Mouse (Mus musculus) limb, embryonic 15.5 days (tissue): ENCODE results near the gene Gpr150. TPM values are rescaled to one million over a fixed set of nuclear protein-coding genes. Genes with fewer than 3 reads are reported as not detected.

Experiments
- ATAC-seq: fragments of 200-750 bp; cut with Nextera tagmentation; 2 replicates; pipeline ENCODE4 v1.8.0; 2017; ENCODE audit warnings: low read depth, moderate TSS enrichment; ENCODE audit not compliant: insufficient number of reproducible peaks, low FRiP score, low TSS enrichment
- H3K27ac ChIP-seq: fragments of 300-500 bp; sonication (generic); 2 replicates; pipeline ENCODE4 v1.5.1; 2015; ENCODE audit warnings: moderate library complexity, mild to moderate bottlenecking, inconsistent platforms
- H3K27me3 ChIP-seq: fragments of 300-500 bp; sonication (generic); 2 replicates; pipeline ENCODE4 v1.6.1; 2015; ENCODE audit warnings: inconsistent platforms
- H3K36me3 ChIP-seq: fragments of 300-500 bp; sonication (generic); 2 replicates; pipeline ENCODE4 v1.6.1; 2015; ENCODE audit warnings: inconsistent platforms
- H3K4me1 ChIP-seq: fragments of 300-500 bp; sonication (generic); 2 replicates; pipeline ENCODE4 v1.6.1; 2015; ENCODE audit warnings: inconsistent platforms
- H3K4me2 ChIP-seq: fragments of 300-500 bp; sonication (generic); 2 replicates; pipeline ENCODE4 v1.6.1; 2015; ENCODE audit warnings: mild to moderate bottlenecking, inconsistent platforms
- H3K4me3 ChIP-seq: fragments of 300-500 bp; sonication (generic); 2 replicates; pipeline ENCODE4 v1.5.1; 2015; ENCODE audit warnings: mild to moderate bottlenecking, inconsistent platforms
- H3K9ac ChIP-seq: fragments of 300-500 bp; sonication (generic); 2 replicates; pipeline ENCODE4 v1.6.1; 2015; ENCODE audit warnings: inconsistent platforms
- H3K9me3 ChIP-seq: fragments of 300-500 bp; sonication (generic); 2 replicates; pipeline ENCODE4 v1.6.1; 2016; ENCODE audit warnings: inconsistent platforms
- WGBS: fragments of 180-500 bp; shearing (Covaris S2); methylation state at CpG from one replicate; pipeline ENCODE4 v1.1.7; 2015; 5-methylcytosine and 5-hydroxymethylcytosine counted together
- polyA plus RNA-seq: library from polyadenylated mRNA; unstranded; fragments of >200 nt; fragmentation: Nextera tagmentation; extraction: Ambion mirVana; gene quantifications from 2 replicates; pipeline ENCODE4 v1.2.1, GENCODE M21; 2015

Gpr150 gene
- polyA plus RNA-seq, 1 experiment from 2014 or later, result 0.09 TPM

DNA sequence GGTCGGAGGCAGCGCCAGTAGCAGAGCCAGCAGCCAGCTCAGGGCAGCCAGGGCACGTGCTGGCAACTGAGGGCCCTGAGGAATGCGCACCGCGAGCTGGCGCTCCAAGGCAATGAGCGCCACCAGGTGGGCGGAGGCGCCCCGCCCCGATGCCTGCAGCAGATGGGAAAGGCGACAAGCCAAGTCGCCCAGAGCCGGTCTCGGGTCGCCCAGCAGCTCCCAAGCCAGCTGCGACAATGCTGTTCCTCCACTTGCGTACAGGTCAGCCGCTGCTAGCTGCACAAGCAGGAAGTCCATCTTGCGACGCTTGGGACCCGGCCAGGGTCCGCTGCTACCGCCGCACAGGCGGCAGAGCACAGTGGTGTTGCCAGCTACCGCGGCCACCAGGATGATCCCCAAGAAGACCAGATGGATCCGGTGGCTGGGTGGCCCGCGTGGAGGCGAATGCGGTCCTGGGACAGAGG lies 503 bp downstream of the Gpr150 start:
- H3K4me2 ChIP-seq, result peak overlapping the region; percentile 98
- 0 out of 2 replicates have a peak overlapping the region, but pooled peaks have one; percentile 5 for H3K9ac ChIP-seq
- no peaks in the 10 kb centered on the region for H3K9me3 ChIP-seq
- under 1% methylated on average over 34 of the region's 34 CpGs for WGBS
- peaks cover 51% of the 10 kb centered on the region for H3K27me3 ChIP-seq
- peak overlapping the region; percentile 50 for H3K4me3 ChIP-seq
- H3K36me3 ChIP-seq, result no peaks in the 10 kb centered on the region
- no peak for ATAC-seq
- no peak overlapping the region for H3K27ac ChIP-seq
- H3K4me1 ChIP-seq, result peaks cover 16% of the 10 kb centered on the region

DNA sequence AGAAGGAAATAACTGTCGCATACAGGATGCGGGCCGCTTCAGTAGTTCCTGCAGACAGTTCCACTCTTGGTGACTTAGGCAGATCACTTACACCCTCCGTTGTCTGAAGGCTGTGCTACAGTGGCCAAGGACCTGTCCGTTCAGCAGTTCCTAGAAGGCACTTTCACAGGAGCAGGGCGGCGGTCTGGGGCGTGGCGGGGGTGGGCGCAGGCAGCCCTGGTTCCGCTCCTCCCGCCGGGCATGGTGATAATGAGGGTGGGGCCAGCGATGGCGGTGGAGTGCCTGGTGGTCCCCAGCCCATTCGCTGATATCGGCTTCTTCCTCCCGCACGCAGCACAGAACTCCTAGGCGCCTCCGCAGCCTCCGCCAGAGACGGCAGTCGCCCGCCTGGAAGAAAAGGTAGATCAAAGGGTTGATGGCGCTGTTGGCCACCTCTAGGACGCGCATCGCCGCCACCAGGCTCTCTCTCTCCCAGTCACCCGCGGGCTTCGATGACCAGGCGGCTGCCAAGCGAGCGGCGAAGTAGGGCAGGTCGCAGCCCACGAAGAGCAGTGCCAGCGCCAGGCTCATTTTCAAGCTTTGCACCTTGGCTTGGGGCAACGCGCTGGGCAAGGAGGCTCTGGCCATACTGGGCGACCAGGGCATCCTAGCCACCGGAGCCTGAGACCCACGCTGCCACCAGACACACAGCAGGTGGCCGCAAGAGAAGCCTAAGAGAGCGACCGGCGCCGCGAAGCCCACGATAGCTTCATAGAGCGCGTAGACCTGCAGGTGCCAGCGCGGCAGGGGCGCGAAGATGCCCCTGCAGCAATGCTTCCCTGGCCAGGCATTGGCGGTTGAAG lies 1.2 kb downstream of the Gpr150 start:
- no peaks in the 10 kb centered on the region for H3K36me3 ChIP-seq
- no peak overlapping the region for H3K9ac ChIP-seq
- no peaks in the 10 kb centered on the region for H3K9me3 ChIP-seq
- no peak for ATAC-seq
- peaks cover 51% of the 10 kb centered on the region for H3K27me3 ChIP-seq
- H3K27ac ChIP-seq, result no peak overlapping the region
- peak overlapping the region; percentile 98 for H3K4me2 ChIP-seq
- WGBS, result 1% methylated on average over 59 of the region's 59 CpGs
- peak overlapping the region; percentile 50 for H3K4me3 ChIP-seq
- H3K4me1 ChIP-seq, result peaks cover 16% of the 10 kb centered on the region

DNA sequence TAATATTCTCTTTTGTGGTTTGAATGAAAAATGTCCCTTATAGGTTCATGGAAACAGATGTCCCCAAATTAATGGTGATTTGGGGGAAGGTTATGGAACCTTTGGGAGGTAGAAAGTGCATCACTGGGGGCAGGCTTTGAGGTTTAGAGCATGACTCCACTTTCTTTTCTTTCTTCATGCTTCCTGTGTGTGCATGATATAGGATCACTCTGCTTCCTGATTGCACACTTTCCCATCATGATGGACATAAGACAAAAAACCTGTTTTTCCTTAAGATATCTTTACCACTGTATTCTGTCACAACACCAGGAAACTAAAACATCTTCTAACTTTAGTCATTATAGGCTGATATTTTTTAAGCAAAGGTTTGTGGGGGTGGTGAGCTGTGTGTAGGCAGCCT lies 11.8 kb downstream of the Gpr150 start:
- no peaks in the 10 kb centered on the region for H3K36me3 ChIP-seq
- H3K4me3 ChIP-seq, result no peak overlapping the region
- H3K9ac ChIP-seq, result no peak overlapping the region
- H3K4me2 ChIP-seq, result no peak overlapping the region
- H3K27ac ChIP-seq, result no peak overlapping the region
- no peaks in the 10 kb centered on the region for H3K4me1 ChIP-seq
- H3K27me3 ChIP-seq, result no peaks in the 10 kb centered on the region
- ATAC-seq, result no peak
- no peaks in the 10 kb centered on the region for H3K9me3 ChIP-seq

GRCm38 (mm10) chr13:76042455-76042854 lies 14.3 kb downstream of the Gpr150 start:
- no peak for ATAC-seq
- Histone ChIP-seq H3K4me2 (no peak overlapping the region), H3K27me3 (no peaks in the 10 kb centered on the region), H3K27ac (no peak overlapping the region), H3K9ac (no peak overlapping the region), H3K4me3 (no peak overlapping the region), H3K9me3 (no peaks in the 10 kb centered on the region), H3K4me1 (no peaks in the 10 kb centered on the region), H3K36me3 (no peaks in the 10 kb centered on the region)
- 65% methylated on average over 1 of the region's 1 CpGs for WGBS

DNA sequence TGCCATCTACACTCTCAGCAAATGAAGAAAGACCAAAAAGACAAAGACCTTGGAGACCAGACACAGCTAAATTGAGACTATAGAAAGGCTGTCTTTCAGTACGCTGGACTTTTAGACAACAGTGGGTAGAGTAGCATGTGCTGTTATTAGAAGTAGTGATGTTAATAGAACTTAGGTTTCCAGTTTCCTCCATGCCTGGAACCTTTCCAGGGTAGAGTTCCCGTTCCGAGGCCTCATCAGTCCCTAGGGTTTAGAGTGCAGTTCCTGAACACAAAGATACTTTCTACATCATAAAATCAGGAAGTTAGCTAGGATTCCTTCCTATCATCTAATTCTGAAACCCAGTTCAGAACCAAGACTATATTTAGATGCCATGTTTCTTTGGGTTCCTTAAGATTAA lies 32.2 kb downstream of the Gpr150 start:
- whole genome bisulfite sequencing, result 56% methylated on average over 3 of the region's 3 CpGs
- no peak overlapping the region for H3K9ac ChIP-seq
- H3K27ac ChIP-seq, result no peak overlapping the region
- H3K36me3 ChIP-seq, result no peaks in the 10 kb centered on the region
- no peak for ATAC-seq
- no peaks in the 10 kb centered on the region for H3K4me1 ChIP-seq
- H3K9me3 ChIP-seq, result no peaks in the 10 kb centered on the region
- no peak overlapping the region for H3K4me3 ChIP-seq
- no peaks in the 10 kb centered on the region for H3K27me3 ChIP-seq
- H3K4me2 ChIP-seq, result no peak overlapping the region

GRCm38 (mm10) chr13:76021782-76022181 lies 35.0 kb downstream of the Gpr150 start:
- H3K27me3 ChIP-seq, result no peaks in the 10 kb centered on the region
- no peak overlapping the region for H3K4me3 ChIP-seq
- 89% methylated on average over 2 of the region's 2 CpGs for WGBS
- no peak overlapping the region for H3K4me2 ChIP-seq
- no peaks in the 10 kb centered on the region for H3K9me3 ChIP-seq
- H3K9ac ChIP-seq, result no peak overlapping the region
- H3K27ac ChIP-seq, result no peak overlapping the region
- no peaks in the 10 kb centered on the region for H3K36me3 ChIP-seq
- no peak for ATAC-seq
- peaks cover 5% of the 10 kb centered on the region for H3K4me1 ChIP-seq

GRCm38 (mm10) chr13:76018844-76019400 lies 37.9 kb downstream of the Gpr150 start:
- Histone ChIP-seq H3K9me3 (no peaks in the 10 kb centered on the region), H3K4me1 (peaks cover 5% of the 10 kb centered on the region), H3K9ac (no peak overlapping the region), H3K4me2 (peak overlapping the region; percentile 59), H3K36me3 (no peaks in the 10 kb centered on the region), H3K27ac (peak overlapping the region; percentile 94), H3K4me3 (peak overlapping the region; percentile 56), H3K27me3 (no peaks in the 10 kb centered on the region)
- no peak; the same call in 1 of the 2 replicates for ATAC-seq
- 42% methylated on average over 5 of the region's 5 CpGs for WGBS

- Histone ChIP-seq H3K4me2 (peak within 1 kb of the TSS; percentile 59), H3K4me1 (peaks cover 5% of the 10 kb centered on the region), H3K9me3 (no peaks in the 10 kb centered on the region), H3K9ac (peak within 1 kb of the TSS; percentile 84), H3K27ac (peak within 1 kb of the TSS; percentile 94), H3K4me3 (peak within 1 kb of the TSS; percentile 56), H3K36me3 (no peaks in the 10 kb centered on the region), H3K27me3 (no peaks in the 10 kb centered on the region)
- peak; percentile 100 for ATAC-seq
- WGBS, result under 1% methylated on average over 50 of the region's 50 CpGs
These were observed 38.6 kb downstream of the Gpr150 start, which contains the start of gene Rfesd for GRCm38 (mm10) chr13:76017974-76018843. Gene Rfesd, minus strand, starts transcription at chr13:76018719.

DNA sequence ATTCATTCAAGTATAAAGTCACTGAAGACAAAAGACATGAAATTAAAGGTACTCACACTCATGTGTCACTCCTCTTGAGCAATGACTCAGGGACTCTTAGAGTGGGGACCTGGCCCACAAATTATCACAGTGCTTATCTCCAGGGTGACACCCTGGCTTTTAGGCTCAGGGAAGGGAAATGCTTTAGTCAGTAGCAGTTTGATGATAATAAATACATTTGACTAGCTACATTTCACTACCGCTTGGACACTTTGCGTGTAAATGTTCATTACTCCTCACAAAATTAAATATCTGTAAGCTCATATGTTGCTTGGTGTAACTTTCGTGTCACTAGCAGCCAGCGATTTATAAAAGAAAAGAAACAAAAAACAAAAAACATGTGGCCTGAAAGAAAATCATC lies 39.3 kb downstream of the Gpr150 start:
- Histone ChIP-seq H3K36me3 (no peaks in the 10 kb centered on the region), H3K27ac (peak overlapping the region; percentile 94), H3K9ac (peak overlapping the region; percentile 84), H3K4me3 (peak overlapping the region; percentile 56), H3K4me2 (peak overlapping the region; percentile 59), H3K4me1 (peaks cover 5% of the 10 kb centered on the region), H3K9me3 (no peaks in the 10 kb centered on the region), H3K27me3 (no peaks in the 10 kb centered on the region)
- WGBS, result 72% methylated on average over 4 of the region's 4 CpGs
- ATAC-seq, result no peak

- H3K27me3 ChIP-seq, result no peaks in the 10 kb centered on the region
These were observed 42.3 kb downstream of the Gpr150 start for GRCm38 (mm10) chr13:76014511-76014910.

More at GRCm38 (mm10) chr13:76014511-76014910, 42.3 kb downstream of the Gpr150 start:
- H3K4me3 ChIP-seq, result no peak overlapping the region
- H3K36me3 ChIP-seq, result no peaks in the 10 kb centered on the region
- 77% methylated on average over 2 of the region's 2 CpGs for WGBS
- no peak overlapping the region for H3K27ac ChIP-seq
- H3K9ac ChIP-seq, result no peak overlapping the region
- no peak overlapping the region for H3K4me2 ChIP-seq
- ATAC-seq, result no peak
- H3K9me3 ChIP-seq, result no peaks in the 10 kb centered on the region
- H3K4me1 ChIP-seq, result peaks cover 5% of the 10 kb centered on the region
